Mouse (Mus musculus) right cerebral cortex, postnatal 36 days (tissue): ENCODE results near the gene 1700029H14Rik.

ENCODE experiments used
- DNase-seq, 2 experiments: peaks; one replicate each; pipeline ENCODE4 v3.0.0; 2022; ENCODE audit warnings: low spot score in 2 of 2, mixed read lengths in 1 of 2

Gene 1700029H14Rik

GRCm38 (mm10) chr8:13504894-13505674 lies 57.2 kb downstream of the 1700029H14Rik start:
- DNase-seq = no peak

GRCm38 (mm10) chr8:13503936-13504606 lies 58.2 kb downstream of the 1700029H14Rik start:
- DNase-seq = no peak

- DNase-seq = no peak
Observed at GRCm38 (mm10) chr8:13501221-13501620, 61.0 kb downstream of the 1700029H14Rik start.
